Mouse (Mus musculus) thymus, adult 2 months (tissue): ENCODE measurements at regions not wholly inside any gene's neighbourhood (a gene's known extent, or its start where the extent isn't known, plus 50 kb on each side); places are given as distances from the start of the nearest gene placed in this dataset.

ENCODE experiments used
- DNase-seq: peaks from one replicate; pipeline ENCODE4 v3.0.0; 2021
- H3K27ac ChIP-seq: fragments of 200-500 bp; 2 replicates; pipeline ENCODE4 v1.5.1; 2012; ENCODE audit warnings: low read length, control low read depth; ENCODE audit not compliant: control insufficient read depth, insufficient read depth
- H3K27me3 ChIP-seq: fragments of 200-500 bp; 2 replicates; pipeline ENCODE4 v1.6.1; 2012; ENCODE audit warnings: mild to moderate bottlenecking, low read length, moderate library complexity, mixed read lengths; ENCODE audit not compliant: control insufficient read depth, insufficient read depth
- H3K36me3 ChIP-seq: fragments of 200-500 bp; 2 replicates; pipeline ENCODE4 v1.6.1; 2012; ENCODE audit warnings: mild to moderate bottlenecking, low read length, moderate library complexity; ENCODE audit not compliant: control insufficient read depth, insufficient read depth
- H3K4me1 ChIP-seq: fragments of 200-500 bp; replicated peaks from 2 replicates; pipeline ENCODE4 v1.6.1; 2012; ENCODE audit warnings: low read length; ENCODE audit not compliant: control insufficient read depth, insufficient read depth
- H3K4me3 ChIP-seq: fragments of 200-500 bp; 2 replicates; pipeline ENCODE4 v1.5.1; 2012; ENCODE audit warnings: mild to moderate bottlenecking, low read length, control low read depth, moderate library complexity; ENCODE audit not compliant: control insufficient read depth, insufficient read depth
- CTCF ChIP-seq: fragments of 200-500 bp; IDR thresholded peaks from 2 replicates; pipeline ENCODE4 v1.5.1; 2012; ENCODE audit warnings: mild to moderate bottlenecking, control low read depth, low read length, moderate library complexity, borderline replicate concordance; ENCODE audit not compliant: control insufficient read depth, poor library complexity, insufficient read depth; ENCODE audit errors: extremely low read depth
- POLR2A ChIP-seq: fragments of 200-500 bp; IDR thresholded peaks from 2 replicates; pipeline ENCODE4 v1.6.1; 2012; ENCODE audit warnings: mild to moderate bottlenecking, low read length, control low read depth, moderate library complexity; ENCODE audit not compliant: control insufficient read depth, poor library complexity, insufficient read depth; ENCODE audit errors: extremely low read depth
- WGBS: fragments of 180-500 bp; shearing (Covaris S2); methylation state at CpG from one replicate; pipeline ENCODE4 v1.1.7; 2018; 5-methylcytosine and 5-hydroxymethylcytosine counted together

DNA sequence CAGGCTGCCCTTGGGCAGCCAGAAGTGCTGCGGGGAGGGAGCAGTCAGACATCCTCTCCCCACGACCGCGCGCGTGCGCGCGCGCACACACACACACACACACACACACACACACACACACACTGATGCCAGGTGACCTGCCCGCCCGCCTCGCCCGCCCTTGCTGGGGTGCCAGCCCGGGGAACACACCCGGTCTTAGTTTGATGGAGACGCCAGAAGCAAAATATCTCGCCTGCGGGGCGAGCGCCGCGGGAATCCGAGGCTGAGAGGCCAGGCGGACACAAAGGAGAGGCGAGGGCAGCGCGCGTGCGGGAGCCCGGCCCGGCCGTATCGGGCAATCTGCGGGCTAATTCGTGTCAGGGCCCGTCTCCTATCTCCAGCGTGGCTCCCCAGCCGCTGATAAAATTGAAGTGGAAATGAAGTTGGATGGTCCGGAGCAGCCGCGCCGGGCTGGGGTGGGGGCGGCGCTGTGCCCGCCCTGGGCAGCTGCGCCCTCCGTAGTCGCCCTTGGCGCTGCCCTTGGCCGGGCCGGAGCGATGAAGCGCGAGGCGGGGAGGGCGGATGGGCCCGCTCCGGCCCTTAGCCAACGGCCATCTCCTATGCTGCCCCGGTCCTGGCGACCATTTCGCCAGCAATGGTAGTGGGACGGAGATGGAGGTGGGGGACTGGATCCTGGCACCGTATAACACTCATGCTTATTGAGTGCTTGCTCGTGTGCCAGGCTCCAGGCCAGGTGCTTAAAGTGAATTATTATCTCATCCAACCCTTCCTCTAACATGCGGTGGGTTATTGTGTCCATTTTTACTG lies 117.2 kb upstream of the Lhx1 start:
- DNase-seq: no peak
- no peaks in the 10 kb centered on the region for H3K27me3 ChIP-seq

DNA sequence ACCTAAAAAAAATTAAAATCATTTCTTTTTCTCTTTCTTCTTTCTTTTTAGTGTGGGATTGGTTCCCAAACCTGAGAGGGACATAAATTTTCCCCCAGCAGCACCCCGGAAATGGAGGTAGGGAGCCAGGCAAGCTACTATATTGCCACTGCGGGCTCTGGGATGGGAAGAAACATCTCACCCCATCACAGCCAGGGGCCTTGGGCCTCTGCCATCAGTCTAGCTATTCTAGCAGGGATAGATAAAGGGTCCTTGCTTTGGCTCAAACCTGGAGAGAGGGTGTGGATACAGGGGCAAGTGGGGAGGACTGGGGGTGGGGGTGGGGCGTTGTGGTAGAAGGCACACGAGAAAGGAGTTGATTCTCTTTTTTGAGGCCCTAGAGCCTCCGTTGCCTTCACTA lies 116.3 kb upstream of the Lhx1 start:
- DNase-seq: no peak
- no peaks in the 10 kb centered on the region for H3K27me3 ChIP-seq
- H3K4me1 ChIP-seq: no peaks in the 10 kb centered on the region
- no peak overlapping the region for H3K27ac ChIP-seq
- no peak for TF ChIP-seq CTCF
- TF ChIP-seq POLR2A: no peak
- no peaks in the 10 kb centered on the region for H3K36me3 ChIP-seq
- no peak overlapping the region for H3K4me3 ChIP-seq
- 26% methylated on average over 5 of the region's 5 CpGs for WGBS

More for the DNA sequence above, 117.2 kb upstream of the Lhx1 start:
- TF ChIP-seq POLR2A (no peak), CTCF (no peak)
- no peak overlapping the region for H3K4me3 ChIP-seq
- no peaks in the 10 kb centered on the region for H3K4me1 ChIP-seq
- H3K36me3 ChIP-seq: no peaks in the 10 kb centered on the region
- no peak overlapping the region for H3K27ac ChIP-seq
- 9% methylated on average over 66 of the region's 67 CpGs for WGBS

DNA sequence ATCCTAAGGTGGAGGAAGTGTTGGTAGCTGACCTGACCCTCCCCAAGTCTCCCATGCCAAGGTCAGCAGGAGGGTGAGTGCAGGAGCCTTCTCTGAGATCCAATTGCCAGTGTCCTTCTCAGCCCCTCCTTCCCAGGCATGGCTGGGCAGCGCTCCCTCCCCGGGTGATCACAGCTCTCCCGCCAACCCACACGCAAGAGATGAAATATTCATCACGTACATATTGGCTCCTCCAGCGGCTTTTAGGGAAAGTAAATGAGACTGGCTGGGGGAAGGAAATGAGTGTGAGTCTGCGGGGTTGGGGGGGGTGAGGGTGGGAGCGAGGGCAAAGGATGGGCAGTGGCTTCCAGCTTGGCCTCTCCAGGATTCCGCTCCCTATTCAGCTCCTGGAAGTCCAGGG lies 113.0 kb upstream of the Lhx1 start:
- Histone ChIP-seq H3K27me3 (no peaks in the 10 kb centered on the region), H3K4me3 (no peak overlapping the region), H3K27ac (no peak overlapping the region), H3K36me3 (no peaks in the 10 kb centered on the region), H3K4me1 (no peaks in the 10 kb centered on the region)
- no peak for DNase-seq
- no peak for TF ChIP-seq POLR2A
- no peak for TF ChIP-seq CTCF
- WGBS: 24% methylated on average over 9 of the region's 9 CpGs

DNA sequence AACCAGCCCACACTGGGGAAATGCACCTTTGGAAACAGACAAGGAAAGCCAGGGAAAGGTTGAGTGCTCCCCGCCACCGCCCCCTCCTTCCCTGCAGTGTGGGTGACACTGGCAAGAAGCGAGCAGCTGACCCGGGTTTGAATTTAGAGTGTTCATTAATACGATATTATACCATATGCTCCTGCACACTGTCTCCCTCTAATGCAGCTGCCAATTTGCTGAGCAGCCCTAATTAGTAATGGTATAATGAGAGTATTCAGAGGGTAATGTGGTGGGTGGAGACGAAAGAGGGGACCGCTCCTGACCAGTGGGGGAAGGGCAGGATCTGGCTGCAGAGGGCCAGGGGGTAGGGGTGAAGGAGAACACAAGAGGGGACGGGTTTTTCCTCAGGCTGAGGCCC lies 111.9 kb upstream of the Lhx1 start:
- no peak overlapping the region for H3K4me3 ChIP-seq
- TF ChIP-seq POLR2A (no peak), CTCF (no peak)
- no peaks in the 10 kb centered on the region for H3K4me1 ChIP-seq
- no peak for DNase-seq
- WGBS: 65% methylated on average over 8 of the region's 8 CpGs
- no peaks in the 10 kb centered on the region for H3K36me3 ChIP-seq
- H3K27me3 ChIP-seq: no peaks in the 10 kb centered on the region
- no peak overlapping the region for H3K27ac ChIP-seq

DNA sequence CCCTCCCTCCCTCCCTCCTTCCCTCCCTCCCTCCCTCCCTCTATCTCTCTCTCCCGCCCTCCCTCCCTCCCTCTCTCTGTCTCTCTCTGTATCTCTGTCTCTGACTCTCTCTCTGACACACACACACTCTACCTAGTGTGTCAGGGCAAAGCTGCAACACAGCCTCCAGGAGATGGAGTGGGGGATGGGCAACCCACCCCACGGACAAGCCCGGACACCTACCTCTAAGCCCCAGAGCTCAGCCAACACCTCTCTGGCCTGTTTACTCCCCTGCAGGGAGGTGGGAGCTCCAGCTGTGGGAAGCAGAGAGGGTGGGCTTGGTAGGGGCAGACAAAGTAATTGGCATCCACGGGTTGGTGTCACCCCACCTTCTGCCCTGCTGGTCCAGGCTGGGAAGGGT lies 109.7 kb upstream of the Lhx1 start:
- TF ChIP-seq CTCF (no peak), POLR2A (no peak)
- H3K27me3 ChIP-seq: no peaks in the 10 kb centered on the region
- H3K4me3 ChIP-seq: no peak overlapping the region

DNA sequence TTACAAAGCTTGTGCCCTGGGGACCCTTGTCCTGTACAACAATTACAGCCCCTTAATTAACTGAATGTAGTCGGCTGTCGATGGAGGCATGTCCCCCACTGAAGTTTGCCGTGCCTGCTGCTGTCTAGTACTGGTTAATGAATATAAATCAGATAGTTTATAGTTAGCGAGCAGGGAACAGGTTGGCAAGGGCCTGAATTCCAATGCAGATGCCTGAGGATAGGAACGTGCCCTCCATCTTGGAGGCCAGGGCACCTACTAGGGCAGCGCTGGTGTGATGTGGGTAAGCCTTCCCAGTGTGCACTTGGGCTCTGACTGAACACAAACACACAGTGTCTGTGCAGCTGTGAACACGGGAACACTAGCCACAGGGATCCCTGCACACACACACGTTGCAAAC lies 108.0 kb upstream of the Lhx1 start:
- DNase-seq: no peak
- no peaks in the 10 kb centered on the region for H3K4me1 ChIP-seq
- H3K27me3 ChIP-seq: no peaks in the 10 kb centered on the region
- H3K4me3 ChIP-seq: no peak overlapping the region
- WGBS: 79% methylated on average over 8 of the region's 8 CpGs
- no peak overlapping the region for H3K27ac ChIP-seq
- no peak for TF ChIP-seq POLR2A
- no peak for TF ChIP-seq CTCF
- H3K36me3 ChIP-seq: no peaks in the 10 kb centered on the region

More for the DNA sequence above, 109.7 kb upstream of the Lhx1 start:
- Histone ChIP-seq H3K27ac (no peak overlapping the region), H3K4me1 (no peaks in the 10 kb centered on the region), H3K36me3 (no peaks in the 10 kb centered on the region)
- 27% methylated on average over 3 of the region's 4 CpGs for WGBS
- DNase-seq: no peak

DNA sequence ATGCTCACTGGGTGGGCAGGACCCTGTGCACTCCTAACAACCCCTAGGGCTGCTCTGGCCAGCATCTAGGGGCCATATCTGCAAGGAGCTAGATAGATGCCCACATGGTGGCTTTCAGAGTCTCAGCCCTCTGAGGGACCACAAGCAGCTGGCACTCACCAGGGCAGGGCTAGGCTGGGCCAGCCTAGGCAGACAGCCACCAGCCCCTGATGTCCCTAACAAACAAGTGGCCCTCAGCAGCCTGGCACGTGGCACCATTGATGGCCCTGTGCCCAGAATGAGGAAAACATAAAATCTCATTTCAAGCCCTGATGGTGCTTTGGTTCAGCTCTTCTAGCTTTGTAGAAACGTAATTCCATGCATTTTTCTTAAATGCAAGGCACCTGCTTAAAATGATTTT lies 102.8 kb upstream of the Lhx1 start:
- Histone ChIP-seq H3K36me3 (no peaks in the 10 kb centered on the region), H3K27me3 (no peaks in the 10 kb centered on the region), H3K27ac (no peak overlapping the region), H3K4me1 (no peaks in the 10 kb centered on the region), H3K4me3 (no peak overlapping the region)
- DNase-seq: no peak
- 81% methylated on average over 2 of the region's 2 CpGs for WGBS
- TF ChIP-seq POLR2A (no peak), CTCF (no peak)

DNA sequence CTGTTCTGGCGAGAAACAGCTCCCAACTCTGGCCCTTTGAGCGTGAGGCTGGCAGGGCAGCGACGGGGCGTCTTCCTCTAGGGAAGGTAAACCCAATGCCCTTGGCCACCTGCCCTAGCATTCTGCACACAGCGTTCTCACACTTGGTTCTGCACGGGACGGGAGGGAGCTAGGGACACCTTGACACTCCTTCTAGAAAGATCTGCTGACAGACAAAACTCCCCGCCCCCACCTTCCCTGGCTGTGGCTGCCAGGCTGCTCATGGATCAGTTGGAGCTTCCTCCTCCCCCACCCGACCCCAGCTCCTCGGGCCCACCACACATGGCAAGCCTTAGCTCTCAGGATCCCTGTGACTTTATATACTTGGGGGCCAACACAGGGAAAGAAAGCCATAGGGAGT lies 102.3 kb upstream of the Lhx1 start:
- no peak overlapping the region for H3K4me3 ChIP-seq
- H3K27ac ChIP-seq: no peak overlapping the region
- no peak for DNase-seq
- WGBS: 83% methylated on average over 11 of the region's 11 CpGs
- no peaks in the 10 kb centered on the region for H3K36me3 ChIP-seq
- no peaks in the 10 kb centered on the region for H3K27me3 ChIP-seq
- H3K4me1 ChIP-seq: no peaks in the 10 kb centered on the region
- TF ChIP-seq POLR2A (no peak), CTCF (no peak)
